Mouse (Mus musculus): ENCODE results near the gene Tanc2.

DNA sequence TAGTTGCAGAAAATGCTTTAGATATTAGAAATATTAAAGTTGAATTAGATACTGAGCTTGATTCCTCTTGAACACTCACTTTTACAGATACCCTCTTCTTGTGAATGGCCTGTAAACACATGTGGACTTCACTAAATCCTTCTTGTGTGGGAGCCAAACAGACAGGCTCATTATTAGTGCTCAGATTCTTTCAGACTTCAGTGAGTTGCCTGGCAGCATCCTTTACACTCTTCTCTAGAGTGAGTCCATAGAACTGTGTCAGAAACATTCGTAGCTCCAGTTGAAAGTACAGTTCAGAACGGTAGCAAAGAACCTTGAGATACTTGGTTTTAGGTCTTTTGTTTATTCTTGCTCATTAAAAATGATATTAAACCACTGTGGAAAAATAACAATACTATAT is 169.6 kb downstream of the Tanc2 start:
- TF ChIP-seq CTCF (IDR thresholded peaks at IDR 0.05; ENCODE audit: borderline replicate concordance, control insufficient read depth, extremely low read depth, insufficient read depth, low read length, poor library complexity) (no peak), POLR2A (IDR thresholded peaks at IDR 0.05; ENCODE audit: control insufficient read depth, extremely low read depth, insufficient read depth, low read length, poor library complexity) (no peak)

Measured in thymus, adult 2 months (tissue).